Mouse (Mus musculus): Measurements from ENCODE around the gene Ubl4b. TPM values are rescaled to one million over a fixed set of nuclear protein-coding genes. Genes with fewer than 3 reads are reported as not detected.

The Ubl4b gene
- total and polyA plus RNA-seq, 2 experiments from 2014 or later: not detected

DNA sequence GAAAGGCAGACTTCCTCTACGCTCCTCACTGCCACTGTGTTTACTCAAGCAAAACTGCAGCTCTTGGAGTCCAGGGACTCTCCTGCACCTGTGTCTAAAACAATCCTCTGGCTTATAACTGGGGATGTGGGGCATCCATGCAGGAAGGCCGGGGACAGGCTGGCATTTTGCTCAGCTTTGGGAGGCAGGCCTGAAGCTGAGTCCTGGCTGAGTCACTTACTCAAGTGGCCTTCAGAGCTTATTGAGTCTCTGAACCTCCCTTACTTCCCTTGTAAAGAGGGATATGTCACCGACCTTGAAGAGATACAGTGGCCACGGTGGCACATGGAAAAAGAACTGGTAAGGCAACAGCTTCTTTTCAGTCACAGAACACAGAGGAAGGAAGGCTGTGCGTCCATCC lies 24.3 kb downstream of the Ubl4b start:
- no peak for DNase-seq (ENCODE audit: low spot score)
- Histone ChIP-seq H3K4me1 (ENCODE audit: insufficient read depth, low read length) (peaks cover 15% of the 10 kb centered on the region), H3K9ac (replicated peaks; ENCODE audit: low read length) (no peak overlapping the region), H3K27ac (peak overlapping the region; percentile 6; the same call in 1 of the 2 replicates), H3K4me3 (ENCODE audit: low read length) (no peak overlapping the region), H3K9me3 (ENCODE audit: low read length) (no peaks in the 10 kb centered on the region), H3K36me3 (ENCODE audit: insufficient read depth, low read length) (no peaks in the 10 kb centered on the region), H3K27me3 (ENCODE audit: insufficient read depth, low read length) (no peaks in the 10 kb centered on the region), H3K4me2 (ENCODE audit: low read depth, low read length) (no peak overlapping the region)
- TF ChIP-seq CTCF (IDR thresholded peaks at IDR 0.05; ENCODE audit: low read depth): no peak
- 76% methylated on average over 5 of the region's 5 CpGs for WGBS
- no peak for ATAC-seq

DNA sequence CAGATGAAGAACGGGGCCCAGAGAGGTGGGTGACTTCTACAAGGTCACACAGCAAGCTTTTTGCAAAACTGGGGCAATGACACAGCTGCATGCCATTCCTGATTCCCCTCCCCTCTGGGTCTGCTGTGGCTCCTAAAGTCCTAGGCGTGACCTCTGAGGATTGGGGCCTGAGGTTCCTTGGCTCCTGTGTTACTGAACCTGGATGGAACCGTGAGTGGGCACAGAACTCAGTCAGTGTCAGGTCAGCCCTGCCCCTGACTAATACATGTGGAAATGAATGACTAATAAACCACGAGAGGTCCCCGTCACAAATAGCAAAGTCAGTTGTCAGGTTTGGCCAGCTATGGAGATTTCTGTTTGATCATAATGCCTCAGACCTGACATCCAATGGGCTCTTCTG lies 25.7 kb downstream of the Ubl4b start:
- H3K27ac ChIP-seq: peak overlapping the region; percentile 88
- no peak overlapping the region for H3K4me2 ChIP-seq (ENCODE audit: low read depth, low read length)

DNA sequence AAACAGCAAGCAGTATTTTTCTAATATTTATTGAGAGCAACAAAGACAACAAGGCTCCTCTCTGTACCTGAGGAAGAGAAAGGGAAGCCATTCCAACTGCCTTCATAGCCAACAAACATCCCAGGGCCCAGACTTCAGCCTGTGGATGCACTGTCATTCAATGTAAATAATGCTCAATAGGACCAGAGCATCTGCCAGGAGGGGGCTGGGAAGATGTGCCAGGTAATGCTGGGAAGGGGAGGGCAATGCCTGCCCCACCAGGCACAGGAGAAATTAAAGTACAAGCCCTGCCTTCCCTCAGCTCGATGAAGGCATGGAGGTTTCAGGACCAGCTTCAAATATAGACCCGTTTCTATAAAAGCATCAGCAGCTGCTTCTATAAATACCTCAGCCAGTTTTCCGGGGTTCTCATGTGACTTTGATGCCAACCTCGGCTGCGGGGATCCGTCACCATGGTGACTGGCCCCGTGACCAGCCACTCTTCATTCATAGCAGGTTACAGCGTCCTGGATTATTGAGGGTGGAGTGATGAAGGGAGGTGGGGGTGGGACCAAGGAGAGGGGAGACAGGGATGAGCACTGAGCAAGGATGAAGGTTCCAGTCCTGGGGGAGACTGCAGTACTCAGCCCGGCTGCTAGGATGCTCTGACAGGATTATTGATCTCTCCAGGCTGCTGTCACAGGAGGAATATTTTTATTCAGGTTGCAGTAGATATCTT lies 26.3 kb downstream of the Ubl4b start:
- TF ChIP-seq CTCF (IDR thresholded peaks at IDR 0.05; ENCODE audit: low read depth): peak; percentile 26; the same call in 1 of the 2 replicates
- peak overlapping the region; percentile 46; the same call in 1 of the 2 replicates for H3K9ac ChIP-seq (replicated peaks; ENCODE audit: low read length)
- H3K4me2 ChIP-seq (ENCODE audit: low read depth, low read length): peak overlapping the region; percentile 42
- no peaks in the 10 kb centered on the region for H3K27me3 ChIP-seq (ENCODE audit: insufficient read depth, low read length)
- H3K4me3 ChIP-seq (ENCODE audit: low read length): no peak overlapping the region; the same call in 1 of the 2 replicates
- peaks cover 15% of the 10 kb centered on the region for H3K4me1 ChIP-seq (ENCODE audit: insufficient read depth, low read length)
- 5% methylated on average over 9 of the region's 9 CpGs for WGBS
- peak overlapping the region; percentile 88 for H3K27ac ChIP-seq
- no peaks in the 10 kb centered on the region for H3K9me3 ChIP-seq (ENCODE audit: low read length)
- no peaks in the 10 kb centered on the region for H3K36me3 ChIP-seq (ENCODE audit: insufficient read depth, low read length)
- ATAC-seq: peak; percentile 94
- DNase-seq (ENCODE audit: low spot score): peak; percentile 90

More for the DNA sequence above, 25.7 kb downstream of the Ubl4b start:
- ATAC-seq: peak; percentile 32; the same call in 1 of the 2 replicates
- WGBS: 62% methylated on average over 5 of the region's 5 CpGs
- DNase-seq (ENCODE audit: low spot score): no peak
- Histone ChIP-seq H3K36me3 (ENCODE audit: insufficient read depth, low read length) (no peaks in the 10 kb centered on the region), H3K27me3 (ENCODE audit: insufficient read depth, low read length) (no peaks in the 10 kb centered on the region), H3K9ac (replicated peaks; ENCODE audit: low read length) (no peak overlapping the region), H3K9me3 (ENCODE audit: low read length) (no peaks in the 10 kb centered on the region), H3K4me1 (ENCODE audit: insufficient read depth, low read length) (peaks cover 15% of the 10 kb centered on the region), H3K4me3 (ENCODE audit: low read length) (no peak overlapping the region)
- no peak for TF ChIP-seq CTCF (IDR thresholded peaks at IDR 0.05; ENCODE audit: low read depth)

DNA sequence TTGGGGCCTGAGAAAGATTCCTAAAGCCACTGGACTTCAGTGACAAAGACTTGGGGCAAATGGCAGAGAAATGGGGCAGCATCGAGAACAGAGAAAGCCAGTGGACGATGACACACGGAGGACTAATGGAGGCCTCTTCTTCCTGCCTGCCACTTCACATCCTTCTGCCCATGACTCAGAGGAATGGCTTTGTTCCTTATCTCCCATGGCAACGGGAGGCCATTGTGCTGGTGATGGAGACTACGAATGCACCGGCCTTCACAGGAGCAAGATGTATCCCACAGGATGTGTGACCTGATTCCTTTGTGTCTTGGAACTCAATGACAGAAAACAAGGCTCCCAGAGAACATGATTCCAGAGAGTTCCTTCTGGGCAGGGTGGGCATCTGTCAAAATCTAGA lies 30.3 kb downstream of the Ubl4b start:
- Histone ChIP-seq H3K27me3 (ENCODE audit: insufficient read depth, low read length) (no peaks in the 10 kb centered on the region), H3K4me2 (ENCODE audit: low read depth, low read length) (no peak overlapping the region), H3K4me3 (ENCODE audit: low read length) (no peak overlapping the region), H3K9me3 (ENCODE audit: low read length) (no peaks in the 10 kb centered on the region), H3K9ac (replicated peaks; ENCODE audit: low read length) (no peak overlapping the region), H3K4me1 (ENCODE audit: insufficient read depth, low read length) (peaks cover 15% of the 10 kb centered on the region), H3K27ac (no peak overlapping the region), H3K36me3 (ENCODE audit: insufficient read depth, low read length) (no peaks in the 10 kb centered on the region)
- no peak for TF ChIP-seq CTCF (IDR thresholded peaks at IDR 0.05; ENCODE audit: low read depth)
- ATAC-seq (no peak), DNase-seq (ENCODE audit: low spot score) (no peak)
- 22% methylated on average over 6 of the region's 6 CpGs for WGBS

DNA sequence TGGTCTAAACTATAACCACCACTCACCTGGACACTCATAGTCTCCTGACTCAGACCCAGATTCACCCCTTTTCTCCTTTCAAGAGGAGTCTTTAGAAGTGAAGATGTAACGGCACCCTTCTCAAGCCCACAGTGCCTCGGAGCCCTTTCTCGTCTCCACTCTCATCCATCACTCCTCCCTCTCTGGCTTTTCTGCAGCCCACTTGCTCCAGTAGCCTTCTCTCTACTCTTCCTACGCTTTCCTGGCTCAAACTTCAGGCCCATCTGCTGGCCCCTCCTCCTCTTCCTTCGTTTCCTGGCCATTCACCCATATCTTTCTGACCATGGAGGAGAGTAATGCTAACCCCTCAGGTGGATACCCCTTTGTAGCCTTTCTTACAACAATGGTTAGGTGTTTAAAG lies 33.9 kb downstream of the Ubl4b start:
- ATAC-seq (no peak), DNase-seq (ENCODE audit: low spot score) (no peak)
- H3K36me3 ChIP-seq (ENCODE audit: insufficient read depth, low read length): no peaks in the 10 kb centered on the region
- H3K27ac ChIP-seq: no peak overlapping the region
- 82% methylated on average over 5 of the region's 5 CpGs for WGBS
- no peak for TF ChIP-seq CTCF (IDR thresholded peaks at IDR 0.05; ENCODE audit: low read depth)
- H3K9me3 ChIP-seq (ENCODE audit: low read length): no peaks in the 10 kb centered on the region
- H3K27me3 ChIP-seq (ENCODE audit: insufficient read depth, low read length): no peaks in the 10 kb centered on the region
- peaks cover 10% of the 10 kb centered on the region; the same call in 1 of the 2 replicates for H3K4me1 ChIP-seq (ENCODE audit: insufficient read depth, low read length)
- no peak overlapping the region for H3K9ac ChIP-seq (replicated peaks; ENCODE audit: low read length)
- no peak overlapping the region for H3K4me2 ChIP-seq (ENCODE audit: low read depth, low read length)
- H3K4me3 ChIP-seq (ENCODE audit: low read length): no peak overlapping the region

DNA sequence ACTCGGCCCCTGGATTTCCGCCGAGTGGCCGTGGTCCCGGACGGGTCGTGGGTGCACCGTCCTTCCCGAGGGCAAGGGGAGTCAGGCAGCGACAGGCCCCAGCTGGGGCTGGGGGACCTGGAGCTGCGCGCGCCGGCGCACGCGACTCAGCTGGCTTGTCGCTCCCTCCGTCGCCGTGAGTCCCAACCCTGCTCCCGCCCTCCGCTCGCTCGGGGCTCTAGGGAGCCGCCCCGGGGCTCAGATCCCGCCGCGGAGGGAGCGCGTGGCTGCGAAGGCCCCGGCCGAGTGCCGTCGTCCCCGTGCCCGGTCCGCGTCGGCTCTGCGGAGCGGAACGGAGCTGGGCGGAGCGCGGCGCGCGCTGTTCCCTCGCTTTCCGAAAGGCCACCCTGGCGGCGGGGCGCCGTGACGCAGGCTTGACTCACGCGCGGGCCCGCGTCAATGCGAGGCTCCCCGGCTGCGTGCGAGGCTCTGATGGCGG lies 37.2 kb downstream of the Ubl4b start, which contains the start of gene Slc6a17:
Gene Slc6a17 (minus strand): TSS at position 388 of the 478 bp plus-strand sequence.
- 1% methylated on average over 65 of the region's 68 CpGs for WGBS
- Histone ChIP-seq H3K9me3 (ENCODE audit: low read length) (no peaks in the 10 kb centered on the region), H3K9ac (replicated peaks; ENCODE audit: low read length) (peak within 1 kb of the TSS; percentile 71), H3K4me2 (ENCODE audit: low read depth, low read length) (peak within 1 kb of the TSS; percentile 88), H3K4me1 (ENCODE audit: insufficient read depth, low read length) (peaks cover 12% of the 10 kb centered on the region; the same call in 1 of the 2 replicates), H3K36me3 (ENCODE audit: insufficient read depth, low read length) (no peaks in the 10 kb centered on the region), H3K27me3 (ENCODE audit: insufficient read depth, low read length) (no peaks in the 10 kb centered on the region), H3K4me3 (ENCODE audit: low read length) (peak within 1 kb of the TSS; percentile 63), H3K27ac (peak within 1 kb of the TSS; percentile 83)
- DNase-seq (ENCODE audit: low spot score): peak; percentile 83
- peak; percentile 26; the same call in 1 of the 2 replicates for TF ChIP-seq CTCF (IDR thresholded peaks at IDR 0.05; ENCODE audit: low read depth)
- ATAC-seq: peak; percentile 86

All from hindbrain, postnatal 0 days (tissue).